Mouse (Mus musculus) heart, postnatal 0 days (tissue): ENCODE measurements at regions not wholly inside any gene's neighbourhood (a gene's known extent, or its start where the extent isn't known, plus 50 kb on each side); places are given as distances from the start of the nearest gene placed in this dataset.

Experiments
- ATAC-seq: fragments of 200-750 bp; cut with Nextera tagmentation; 2 replicates; pipeline ENCODE4 v1.8.0; 2017; ENCODE audit warnings: low read depth, moderate number of reproducible peaks, moderate library complexity; ENCODE audit not compliant: insufficient read depth
- DNase-seq: peaks from one replicate; pipeline ENCODE4 v3.0.0-alpha.2; 2016; ENCODE audit warnings: low spot score
- H3K27ac ChIP-seq: fragments of 300-500 bp; sonication (generic); 2 replicates; pipeline ENCODE4 v1.5.1; 2014; ENCODE audit warnings: low read depth, mild to moderate bottlenecking
- H3K27me3 ChIP-seq: fragments of 300-500 bp; sonication (generic); 2 replicates; pipeline ENCODE4 v1.6.1; 2014; ENCODE audit warnings: low read length, mixed read lengths; ENCODE audit not compliant: control insufficient read depth, insufficient read depth
- H3K36me3 ChIP-seq: fragments of 300-500 bp; sonication (generic); replicated peaks from 2 replicates; pipeline ENCODE4 v1.6.1; 2014; ENCODE audit warnings: low read length, mixed read lengths; ENCODE audit not compliant: control insufficient read depth, insufficient read depth
- H3K4me1 ChIP-seq: fragments of 300-500 bp; sonication (generic); 2 replicates; pipeline ENCODE4 v1.6.1; 2014; ENCODE audit warnings: antibody characterized with exemption; ENCODE audit not compliant: control insufficient read depth, insufficient read depth
- H3K4me2 ChIP-seq: fragments of 300-500 bp; sonication (generic); 2 replicates; pipeline ENCODE4 v1.6.1; 2014; ENCODE audit warnings: low read depth, mild to moderate bottlenecking, low read length, moderate library complexity
- H3K4me3 ChIP-seq: fragments of 300-500 bp; sonication (generic); 2 replicates; pipeline ENCODE4 v1.5.1; 2014; ENCODE audit warnings: low read depth, low read length
- H3K9ac ChIP-seq: fragments of 300-500 bp; sonication (generic); replicated peaks from 2 replicates; pipeline ENCODE4 v1.6.1; 2014; ENCODE audit warnings: low read depth, low read length, mixed read lengths
- H3K9me3 ChIP-seq: fragments of 300-500 bp; sonication (generic); replicated peaks from 2 replicates; pipeline ENCODE4 v1.6.1; 2016; ENCODE audit warnings: low read length; ENCODE audit not compliant: control insufficient read depth
- CTCF ChIP-seq: IDR thresholded peaks from 2 replicates; pipeline ENCODE4 v1.5.1; 2016; ENCODE audit warnings: antibody characterized with exemption, control low read depth, low read depth
- EP300 ChIP-seq: IDR thresholded peaks from 2 replicates; pipeline ENCODE4 v1.6.1; 2016; ENCODE audit warnings: antibody characterized with exemption, low read depth
- WGBS: fragments of 180-500 bp; shearing (Covaris S2); extraction: QIAGEN DNeasy Blood & Tissue Kit; methylation state at CpG from one replicate; pipeline ENCODE4 v1.1.7; 2014; 5-methylcytosine and 5-hydroxymethylcytosine counted together

GRCm38 (mm10) chr6:118322061-118322460, 97.2 kb downstream of the Bms1 start:
- DNase-seq: no peak
- Histone ChIP-seq H3K9me3 (no peaks in the 10 kb centered on the region), H3K27me3 (no peaks in the 10 kb centered on the region; the same call in 1 of the 2 replicates), H3K4me3 (no peak overlapping the region), H3K9ac (no peak overlapping the region), H3K4me2 (no peak overlapping the region), H3K4me1 (no peaks in the 10 kb centered on the region), H3K27ac (no peak overlapping the region), H3K36me3 (no peaks in the 10 kb centered on the region)
- TF ChIP-seq EP300: no peak
- no peak for TF ChIP-seq CTCF
- WGBS: 83% methylated on average over 6 of the region's 6 CpGs
- ATAC-seq: no peak

GRCm38 (mm10) chr6:118320021-118320525, 99.2 kb downstream of the Bms1 start:
- Histone ChIP-seq H3K4me1 (no peaks in the 10 kb centered on the region), H3K9me3 (no peaks in the 10 kb centered on the region), H3K27me3 (no peaks in the 10 kb centered on the region; the same call in 1 of the 2 replicates), H3K4me2 (no peak overlapping the region), H3K4me3 (no peak overlapping the region), H3K9ac (no peak overlapping the region), H3K36me3 (no peaks in the 10 kb centered on the region), H3K27ac (no peak overlapping the region)
- TF ChIP-seq CTCF (no peak), EP300 (no peak)
- WGBS: 82% methylated on average over 7 of the region's 7 CpGs
- DNase-seq: no peak
- no peak for ATAC-seq

GRCm38 (mm10) chr6:118315881-118316280, 103.4 kb downstream of the Bms1 start:
- no peak for ATAC-seq
- no peak overlapping the region for H3K4me2 ChIP-seq
- no peaks in the 10 kb centered on the region for H3K4me1 ChIP-seq
- no peak overlapping the region for H3K9ac ChIP-seq
- H3K4me3 ChIP-seq: no peak overlapping the region
- WGBS: 80% methylated on average over 6 of the region's 6 CpGs
- H3K36me3 ChIP-seq: no peaks in the 10 kb centered on the region
- no peak overlapping the region for H3K27ac ChIP-seq
- no peak for DNase-seq
- TF ChIP-seq EP300 (no peak), CTCF (no peak)
- no peaks in the 10 kb centered on the region for H3K27me3 ChIP-seq
- H3K9me3 ChIP-seq: no peaks in the 10 kb centered on the region

GRCm38 (mm10) chr6:118314941-118315687, 104.2 kb downstream of the Bms1 start:
- TF ChIP-seq EP300 (no peak), CTCF (no peak)
- Histone ChIP-seq H3K9me3 (no peaks in the 10 kb centered on the region), H3K4me1 (no peaks in the 10 kb centered on the region), H3K27ac (no peak overlapping the region), H3K4me2 (no peak overlapping the region), H3K27me3 (no peaks in the 10 kb centered on the region), H3K4me3 (no peak overlapping the region), H3K36me3 (no peaks in the 10 kb centered on the region), H3K9ac (no peak overlapping the region)
- 46% methylated on average over 13 of the region's 13 CpGs for WGBS
- no peak for ATAC-seq
- DNase-seq: no peak

GRCm38 (mm10) chr6:118311081-118311480, 108.2 kb downstream of the Bms1 start:
- no peaks in the 10 kb centered on the region for H3K9me3 ChIP-seq
- H3K9ac ChIP-seq: no peak overlapping the region
- no peak for TF ChIP-seq EP300
- TF ChIP-seq CTCF: no peak
- no peaks in the 10 kb centered on the region for H3K27me3 ChIP-seq
- DNase-seq (no peak), ATAC-seq (no peak)
- H3K4me2 ChIP-seq: no peak overlapping the region
- 76% methylated on average over 9 of the region's 9 CpGs for WGBS
- H3K4me1 ChIP-seq: no peaks in the 10 kb centered on the region
- no peak overlapping the region for H3K4me3 ChIP-seq
- no peaks in the 10 kb centered on the region for H3K36me3 ChIP-seq
- no peak overlapping the region for H3K27ac ChIP-seq

GRCm38 (mm10) chr6:118309923-118310322, 109.4 kb downstream of the Bms1 start:
- H3K9me3 ChIP-seq: no peaks in the 10 kb centered on the region
- ATAC-seq (no peak), DNase-seq (no peak)
- H3K36me3 ChIP-seq: no peaks in the 10 kb centered on the region
- TF ChIP-seq CTCF (no peak), EP300 (no peak)
- no peak overlapping the region for H3K4me2 ChIP-seq
- no peaks in the 10 kb centered on the region for H3K27me3 ChIP-seq
- H3K9ac ChIP-seq: no peak overlapping the region
- no peak overlapping the region for H3K4me3 ChIP-seq
- no peaks in the 10 kb centered on the region for H3K4me1 ChIP-seq
- H3K27ac ChIP-seq: no peak overlapping the region
- WGBS: 44% methylated on average over 2 of the region's 2 CpGs
